Mouse (Mus musculus): ENCODE results near the gene Asb10. TPM values are rescaled to one million over a fixed set of nuclear protein-coding genes. Genes with fewer than 3 reads are reported as not detected.

Asb10 gene
- polyA plus RNA-seq (2012; rRNA removed): 0.38 and 1.6 TPM in 2 replicates

DNA sequence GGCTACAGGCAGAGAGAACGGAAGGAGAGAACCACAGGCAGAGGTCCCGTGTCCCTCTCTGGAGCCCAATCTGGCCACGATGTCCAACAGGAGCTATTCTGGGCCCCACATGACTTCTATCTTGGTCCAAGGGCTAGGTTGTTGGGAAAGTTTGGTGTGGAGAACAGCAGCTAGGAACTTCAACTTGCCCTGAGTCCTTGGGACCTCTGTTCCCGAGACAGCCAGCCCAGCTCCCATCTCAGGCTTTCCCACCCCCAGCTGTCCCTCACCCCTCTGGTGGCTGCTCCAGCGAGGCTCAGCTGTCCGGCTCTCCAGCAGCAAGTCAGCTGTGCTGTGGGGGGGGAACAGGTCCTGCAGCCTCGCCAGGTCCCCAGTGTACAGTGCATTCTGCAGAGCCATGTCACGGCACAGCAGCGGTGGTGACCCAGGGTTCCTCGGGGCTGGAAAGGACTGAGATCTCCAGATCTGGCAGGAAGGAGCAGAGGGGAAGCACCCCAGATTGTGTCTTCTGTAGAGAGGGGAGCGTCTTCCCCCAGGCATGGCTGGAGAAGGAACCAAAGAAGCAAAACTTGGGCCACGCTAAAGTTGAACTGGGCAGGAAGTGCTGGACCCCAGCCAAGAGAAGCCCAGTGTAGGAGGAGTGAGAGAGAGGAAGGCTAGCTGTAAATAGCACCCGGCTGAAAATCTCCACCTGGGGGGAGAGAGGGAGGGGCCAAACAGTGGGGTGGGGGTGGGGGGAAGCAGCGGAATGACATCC is at the start of gene Asb10:
Gene Asb10 (minus strand): TSS at position 592 of the 757 bp plus-strand sequence.
- Histone ChIP-seq H3K4me3 (ENCODE audit: insufficient read depth, low read depth, low read length) (no peak within 1 kb of the TSS), H3K27me3 (replicated peaks; ENCODE audit: control insufficient read depth, insufficient read depth, low read length) (no peaks in the 10 kb centered on the region), H3K4me1 (ENCODE audit: control insufficient read depth, insufficient read depth, low read length) (no peaks in the 10 kb centered on the region), H3K36me3 (ENCODE audit: control insufficient read depth, insufficient read depth, low read length) (no peaks in the 10 kb centered on the region), H3K27ac (ENCODE audit: insufficient read depth, low read depth, low read length) (no peak within 1 kb of the TSS)
- 15% methylated on average over 14 of the region's 14 CpGs for WGBS
- TF ChIP-seq POLR2A (IDR thresholded peaks at IDR 0.05; ENCODE audit: low read depth, low read length) (no peak), CTCF (conservative IDR thresholded peaks at IDR 0.05; ENCODE audit: insufficient read depth, insufficient read length, low read depth, low read length) (no peak)
- DNase-seq: peak; percentile 62

DNA sequence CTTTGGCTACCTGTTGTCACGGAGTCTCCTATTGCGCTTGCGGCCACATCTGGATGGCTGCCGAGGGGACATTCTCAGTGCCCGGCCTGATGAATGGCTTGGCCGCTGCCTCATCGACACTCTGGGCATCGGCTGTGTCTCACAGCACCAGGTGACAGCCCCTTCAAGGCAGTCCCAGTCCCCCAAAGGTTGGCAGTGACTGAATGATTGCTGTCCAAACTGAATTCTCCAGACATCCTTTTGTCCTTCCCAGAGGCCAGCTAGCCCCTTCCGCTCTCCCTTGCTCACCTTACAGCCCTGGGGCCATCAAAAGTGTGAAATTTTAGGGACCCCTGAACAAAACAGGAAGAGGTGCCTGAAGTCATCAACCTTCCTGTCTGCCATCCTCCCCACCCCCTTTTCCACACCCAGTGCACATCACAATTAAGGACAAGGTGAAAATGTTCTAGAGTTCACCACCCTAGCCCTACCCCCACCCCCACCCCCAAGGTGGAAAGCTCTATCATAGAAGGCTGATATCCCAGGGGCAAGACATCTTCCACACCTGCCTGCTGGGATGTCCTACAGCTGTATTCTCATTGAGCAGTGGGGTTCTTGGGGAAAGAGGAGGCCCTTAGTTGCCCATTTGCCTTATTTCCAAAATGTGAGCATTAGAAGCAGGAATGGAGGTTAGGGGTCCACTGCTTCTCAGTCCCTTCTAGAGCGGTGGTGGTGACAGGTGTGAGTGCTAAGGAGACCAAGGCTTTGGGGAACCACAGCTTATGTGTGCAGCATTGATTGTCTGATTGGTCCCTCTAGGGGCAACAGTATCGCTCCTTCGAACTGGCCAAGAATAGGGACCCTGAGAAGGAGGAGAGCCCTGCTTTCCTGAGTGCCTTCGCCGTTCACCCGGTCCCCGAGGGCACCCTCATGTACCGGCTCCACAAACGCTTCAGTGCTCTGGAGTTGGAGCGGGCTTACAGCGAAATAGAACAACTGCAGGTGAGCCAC is 49.0 kb upstream of the Asb10 start:
- no peaks in the 10 kb centered on the region for H3K36me3 ChIP-seq (ENCODE audit: control insufficient read depth, insufficient read depth, low read length)
- TF ChIP-seq POLR2A (IDR thresholded peaks at IDR 0.05; ENCODE audit: low read depth, low read length) (no peak), CTCF (conservative IDR thresholded peaks at IDR 0.05; ENCODE audit: insufficient read depth, insufficient read length, low read depth, low read length) (no peak)
- no peak overlapping the region for H3K27ac ChIP-seq (ENCODE audit: insufficient read depth, low read depth, low read length)
- no peaks in the 10 kb centered on the region for H3K27me3 ChIP-seq (replicated peaks; ENCODE audit: control insufficient read depth, insufficient read depth, low read length)
- no peak for DNase-seq
- H3K4me3 ChIP-seq (ENCODE audit: insufficient read depth, low read depth, low read length): no peak overlapping the region
- 88% methylated on average over 20 of the region's 20 CpGs for WGBS
- H3K4me1 ChIP-seq (ENCODE audit: control insufficient read depth, insufficient read depth, low read length): peaks cover 9% of the 10 kb centered on the region; the same call in 1 of the 2 replicates

GRCm38 (mm10) chr5:24587200-24587577 is 46.4 kb upstream of the Asb10 start:
- DNase-seq: no peak
- WGBS: 15% methylated on average over 4 of the region's 4 CpGs
- TF ChIP-seq CTCF (conservative IDR thresholded peaks at IDR 0.05; ENCODE audit: insufficient read depth, insufficient read length, low read depth, low read length) (no peak), POLR2A (IDR thresholded peaks at IDR 0.05; ENCODE audit: low read depth, low read length) (no peak)
- Histone ChIP-seq H3K4me3 (ENCODE audit: insufficient read depth, low read depth, low read length) (peak overlapping the region; percentile 80), H3K27ac (ENCODE audit: insufficient read depth, low read depth, low read length) (no peak overlapping the region), H3K4me1 (ENCODE audit: control insufficient read depth, insufficient read depth, low read length) (peaks cover 9% of the 10 kb centered on the region; the same call in 1 of the 2 replicates), H3K27me3 (replicated peaks; ENCODE audit: control insufficient read depth, insufficient read depth, low read length) (no peaks in the 10 kb centered on the region), H3K36me3 (ENCODE audit: control insufficient read depth, insufficient read depth, low read length) (no peaks in the 10 kb centered on the region)

- TF ChIP-seq CTCF (conservative IDR thresholded peaks at IDR 0.05; ENCODE audit: insufficient read depth, insufficient read length, low read depth, low read length) (no peak), POLR2A (IDR thresholded peaks at IDR 0.05; ENCODE audit: low read depth, low read length) (no peak)
- peak within 1 kb of the TSS; percentile 44 for H3K27ac ChIP-seq (ENCODE audit: insufficient read depth, low read depth, low read length)
- under 1% methylated on average over 42 of the region's 43 CpGs for WGBS
These were observed 45.9 kb upstream of the Asb10 start, which contains the start of gene Chpf2 for GRCm38 (mm10) chr5:24586547-24587199. Gene Chpf2 (plus strand): TSS chr5:24586741.

DNA sequence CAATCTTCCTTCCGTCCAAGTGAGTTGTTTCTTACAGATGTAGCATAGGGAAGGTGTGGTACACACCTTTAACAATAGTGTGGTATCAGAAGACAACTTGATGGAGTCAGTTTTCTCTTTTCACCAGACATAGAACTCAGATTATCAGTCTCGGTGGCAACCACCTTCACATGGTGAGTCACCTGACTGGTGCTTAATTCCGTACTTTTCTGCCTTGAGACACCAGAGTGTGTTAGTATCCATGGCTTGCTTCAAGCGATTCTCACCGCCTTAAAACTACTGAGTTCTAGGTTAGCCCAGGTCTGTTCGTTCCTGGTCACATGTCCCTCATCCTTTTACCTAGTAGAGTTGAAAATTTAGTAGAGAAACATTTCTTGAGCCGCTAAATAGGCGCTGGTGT is 45.3 kb upstream of the Asb10 start:
- Histone ChIP-seq H3K4me1 (ENCODE audit: control insufficient read depth, insufficient read depth, low read length) (peaks cover 9% of the 10 kb centered on the region; the same call in 1 of the 2 replicates), H3K27me3 (replicated peaks; ENCODE audit: control insufficient read depth, insufficient read depth, low read length) (no peaks in the 10 kb centered on the region), H3K36me3 (ENCODE audit: control insufficient read depth, insufficient read depth, low read length) (no peaks in the 10 kb centered on the region), H3K4me3 (ENCODE audit: insufficient read depth, low read depth, low read length) (peak overlapping the region; percentile 80), H3K27ac (ENCODE audit: insufficient read depth, low read depth, low read length) (peak overlapping the region; percentile 37)
- WGBS: 6% methylated on average over 8 of the region's 8 CpGs
- DNase-seq: no peak
- TF ChIP-seq POLR2A (IDR thresholded peaks at IDR 0.05; ENCODE audit: low read depth, low read length): no peak
- TF ChIP-seq CTCF (conservative IDR thresholded peaks at IDR 0.05; ENCODE audit: insufficient read depth, insufficient read length, low read depth, low read length): no peak

More at GRCm38 (mm10) chr5:24586547-24587199, 45.9 kb upstream of the Asb10 start, which contains the start of gene Chpf2:
- Histone ChIP-seq H3K4me1 (ENCODE audit: control insufficient read depth, insufficient read depth, low read length) (peaks cover 9% of the 10 kb centered on the region; the same call in 1 of the 2 replicates), H3K4me3 (ENCODE audit: insufficient read depth, low read depth, low read length) (peak within 1 kb of the TSS; percentile 80), H3K36me3 (ENCODE audit: control insufficient read depth, insufficient read depth, low read length) (no peaks in the 10 kb centered on the region), H3K27me3 (replicated peaks; ENCODE audit: control insufficient read depth, insufficient read depth, low read length) (no peaks in the 10 kb centered on the region)
- DNase-seq: peak; percentile 90

- Histone ChIP-seq H3K36me3 (ENCODE audit: control insufficient read depth, insufficient read depth, low read length) (no peaks in the 10 kb centered on the region), H3K27me3 (replicated peaks; ENCODE audit: control insufficient read depth, insufficient read depth, low read length) (no peaks in the 10 kb centered on the region), H3K4me3 (ENCODE audit: insufficient read depth, low read depth, low read length) (peak overlapping the region; percentile 70), H3K27ac (ENCODE audit: insufficient read depth, low read depth, low read length) (peak overlapping the region; percentile 89), H3K4me1 (ENCODE audit: control insufficient read depth, insufficient read depth, low read length) (peaks cover 9% of the 10 kb centered on the region; the same call in 1 of the 2 replicates)
- WGBS: 48% methylated on average over 6 of the region's 6 CpGs
- TF ChIP-seq CTCF (conservative IDR thresholded peaks at IDR 0.05; ENCODE audit: insufficient read depth, insufficient read length, low read depth, low read length) (no peak), POLR2A (IDR thresholded peaks at IDR 0.05; ENCODE audit: low read depth, low read length) (no peak)
- DNase-seq: no peak
These were observed 37.6 kb upstream of the Asb10 start for GRCm38 (mm10) chr5:24578109-24578963.

Measured in kidney, adult 2 months (tissue).